Mouse (Mus musculus): ENCODE data around the gene Slc26a10. TPM values are rescaled to one million over a fixed set of nuclear protein-coding genes. Genes with fewer than 3 reads are reported as not detected.
"Not testable (repeated sequence)": the region's sequence is repeated elsewhere in the genome, so short reads cannot be mapped to it uniquely, and the experiment has no call there.

The Slc26a10 gene
- polyA plus RNA-seq, 1 experiment, result 1.1 TPM

DNA sequence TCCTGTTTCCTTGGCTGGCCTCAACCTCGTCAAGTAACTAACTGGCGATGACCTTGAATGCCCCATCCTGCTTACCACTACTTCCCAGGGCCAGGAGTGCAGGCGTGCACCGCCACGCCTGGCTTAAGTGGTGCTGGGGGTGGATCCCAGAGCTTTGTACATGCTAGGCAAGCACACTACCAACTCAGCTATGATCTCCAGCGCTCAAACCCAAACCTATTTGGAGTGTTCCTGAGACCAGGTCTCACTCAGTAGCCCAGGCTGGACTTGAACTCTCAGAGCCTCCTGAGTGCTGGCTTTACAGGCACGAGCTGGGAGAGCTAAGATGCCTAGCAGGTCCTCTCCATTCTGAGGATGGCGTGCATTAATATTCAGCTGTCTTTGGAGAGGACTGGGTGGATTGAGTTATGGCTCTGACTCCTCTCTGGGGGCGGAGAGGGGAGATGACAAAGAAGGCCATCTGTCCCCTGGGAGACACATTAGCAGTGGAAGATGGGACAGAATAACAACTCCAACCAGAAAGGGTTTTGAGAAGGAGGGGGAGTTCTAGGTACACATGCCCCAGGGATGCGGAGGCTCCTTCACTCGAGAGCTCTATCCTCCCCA lies 17.2 kb upstream of the Slc26a10 start:
- no peak for DNase-seq (ENCODE audit: low read depth)
- TF ChIP-seq CTCF (IDR thresholded peaks at IDR 0.05; ENCODE audit: borderline replicate concordance, extremely low read depth, insufficient read depth, insufficient read length), result no peak
- no peak for TF ChIP-seq POLR2A (IDR thresholded peaks at IDR 0.05; ENCODE audit: borderline replicate concordance, extremely low read depth, insufficient read depth, insufficient read length, poor library complexity, severe bottlenecking)

DNA sequence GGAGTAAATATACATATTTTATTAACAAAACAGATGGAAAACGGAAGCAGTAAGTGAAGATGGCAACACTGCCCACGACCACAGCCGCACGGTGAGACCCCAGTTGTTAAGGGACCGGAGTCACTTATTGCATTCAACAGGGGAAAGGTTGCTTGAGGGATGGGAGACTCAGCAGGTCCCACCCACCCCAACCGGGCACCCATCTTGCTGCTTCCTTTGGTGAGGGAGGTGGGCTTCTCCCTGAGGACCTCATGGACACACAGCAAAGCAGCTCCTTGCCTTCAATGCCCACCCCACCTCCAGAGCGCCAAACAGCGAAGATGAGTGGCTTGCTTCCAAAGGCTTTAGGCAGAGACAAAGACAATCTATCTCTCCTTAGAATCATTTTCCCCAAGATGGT lies 16.7 kb upstream of the Slc26a10 start:
- no peak for DNase-seq (ENCODE audit: low read depth)
- TF ChIP-seq CTCF (IDR thresholded peaks at IDR 0.05; ENCODE audit: borderline replicate concordance, extremely low read depth, insufficient read depth, insufficient read length) (no peak), POLR2A (IDR thresholded peaks at IDR 0.05; ENCODE audit: borderline replicate concordance, extremely low read depth, insufficient read depth, insufficient read length, poor library complexity, severe bottlenecking) (no peak)

DNA sequence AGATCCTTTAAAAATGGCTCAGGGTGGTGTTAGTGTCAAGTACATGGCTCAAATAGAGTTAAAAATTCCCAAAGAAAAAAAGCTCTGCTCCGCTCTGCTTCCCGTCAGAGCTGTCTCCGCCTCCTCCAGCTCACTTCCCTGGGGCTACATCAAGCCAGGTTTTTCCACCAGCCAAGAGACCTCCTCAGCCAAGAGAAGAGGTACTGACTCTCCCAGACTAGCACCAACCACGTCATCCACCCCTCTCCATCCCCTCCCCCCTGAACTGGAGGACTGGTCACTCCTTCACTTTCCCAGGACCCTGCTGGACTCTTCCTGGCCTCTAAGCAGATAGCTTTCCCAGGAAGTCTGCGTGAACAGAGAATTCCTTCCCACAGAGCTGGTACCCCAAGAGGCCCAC lies 15.9 kb upstream of the Slc26a10 start:
- TF ChIP-seq POLR2A (IDR thresholded peaks at IDR 0.05; ENCODE audit: borderline replicate concordance, extremely low read depth, insufficient read depth, insufficient read length, poor library complexity, severe bottlenecking) (no peak), CTCF (IDR thresholded peaks at IDR 0.05; ENCODE audit: borderline replicate concordance, extremely low read depth, insufficient read depth, insufficient read length) (no peak)
- DNase-seq (ENCODE audit: low read depth), result peak; percentile 82

DNA sequence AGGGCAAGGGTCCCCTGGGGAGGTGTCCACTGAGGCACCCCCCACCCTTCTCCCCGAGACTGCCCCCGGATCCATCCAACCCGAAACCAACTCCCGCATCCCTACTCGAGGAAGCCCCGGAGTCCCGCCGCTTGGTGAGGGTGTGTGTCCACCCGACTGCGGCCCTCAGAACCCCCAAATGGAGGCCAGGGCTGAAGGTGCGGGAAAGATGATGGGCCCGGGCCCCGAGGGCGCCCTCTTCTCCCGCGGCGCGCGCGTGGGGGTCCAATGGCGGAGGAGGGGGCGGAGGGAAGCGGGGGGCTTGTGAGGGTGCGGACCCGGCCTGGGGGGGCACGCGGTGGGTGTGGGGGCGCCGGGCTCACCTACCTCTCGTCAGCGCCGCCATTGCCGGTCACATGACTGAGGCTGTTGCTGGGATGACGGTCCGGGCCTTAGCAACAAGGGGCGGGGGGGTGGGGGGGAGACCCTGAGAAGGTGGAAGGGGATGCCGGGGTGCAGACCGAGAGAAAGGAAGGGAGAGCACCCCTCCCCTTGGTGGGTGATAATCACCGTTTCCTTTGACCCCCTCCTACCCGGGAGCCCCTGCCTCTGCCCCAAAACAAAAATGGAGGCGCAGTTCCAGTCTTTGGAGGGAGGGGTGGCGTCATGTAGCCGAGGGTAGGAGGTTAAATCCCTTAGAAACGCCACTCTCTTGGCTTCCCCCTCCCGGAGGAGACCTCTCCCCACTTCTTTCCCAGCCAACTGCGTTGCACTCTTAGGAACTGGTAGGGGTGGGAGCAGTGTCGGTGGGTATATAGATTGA lies 15.1 kb upstream of the Slc26a10 start, which contains the start of gene Dtx3:
TSS of gene Dtx3 (minus strand) at position 401 of the 802 bp plus-strand sequence.
- DNase-seq (ENCODE audit: low read depth), result peak; percentile 74
- TF ChIP-seq CTCF (IDR thresholded peaks at IDR 0.05; ENCODE audit: borderline replicate concordance, extremely low read depth, insufficient read depth, insufficient read length), result no peak
- peak; percentile 10; the same call in 1 of the 2 replicates for TF ChIP-seq POLR2A (IDR thresholded peaks at IDR 0.05; ENCODE audit: borderline replicate concordance, extremely low read depth, insufficient read depth, insufficient read length, poor library complexity, severe bottlenecking)

DNA sequence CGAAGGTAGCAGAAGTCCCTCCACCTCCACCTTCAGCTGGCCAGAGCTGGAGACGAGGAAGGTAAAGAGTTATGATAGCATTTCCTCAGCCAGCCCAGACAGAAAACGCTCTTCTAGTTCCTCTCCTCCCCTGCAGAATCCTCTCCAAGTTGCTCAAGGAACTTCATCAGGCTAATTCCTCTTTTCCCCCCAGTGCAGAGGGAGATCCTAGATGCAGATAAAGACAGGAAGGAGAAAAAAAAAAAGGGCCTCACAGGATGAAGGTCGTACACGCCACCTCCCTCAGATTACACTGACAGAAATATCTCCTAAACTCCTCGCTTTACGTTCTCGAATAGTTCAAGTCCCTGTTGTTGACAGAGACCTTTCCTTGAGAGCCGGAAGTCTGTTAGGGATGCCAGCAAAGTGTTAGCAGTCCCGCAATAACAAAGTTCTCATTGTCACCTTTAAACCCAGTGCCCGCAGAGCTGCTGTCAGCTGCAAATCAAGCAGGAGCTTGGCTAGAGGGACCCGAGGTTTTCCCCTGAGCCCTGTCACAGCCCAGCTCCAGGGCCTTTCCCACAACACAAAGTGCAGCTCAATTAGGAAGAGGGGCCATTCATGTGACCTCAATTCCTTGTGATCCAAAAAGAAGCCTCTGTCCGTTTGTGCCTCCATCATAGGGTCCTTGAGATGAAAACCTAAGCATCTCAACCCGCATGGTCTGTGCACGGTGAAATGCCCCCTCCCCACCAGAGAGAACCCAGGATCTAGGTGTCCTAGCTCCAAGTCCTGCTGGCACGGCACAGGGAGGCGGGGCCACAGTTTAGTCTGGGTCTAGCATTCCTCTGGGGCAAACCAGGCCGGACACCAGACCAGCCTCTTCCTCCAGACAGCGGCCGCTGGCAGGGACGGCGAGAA lies 14.2 kb upstream of the Slc26a10 start:
- no peak for TF ChIP-seq CTCF (IDR thresholded peaks at IDR 0.05; ENCODE audit: borderline replicate concordance, extremely low read depth, insufficient read depth, insufficient read length)
- no peak for TF ChIP-seq POLR2A (IDR thresholded peaks at IDR 0.05; ENCODE audit: borderline replicate concordance, extremely low read depth, insufficient read depth, insufficient read length, poor library complexity, severe bottlenecking)
- peak; percentile 59 for DNase-seq (ENCODE audit: low read depth)

DNA sequence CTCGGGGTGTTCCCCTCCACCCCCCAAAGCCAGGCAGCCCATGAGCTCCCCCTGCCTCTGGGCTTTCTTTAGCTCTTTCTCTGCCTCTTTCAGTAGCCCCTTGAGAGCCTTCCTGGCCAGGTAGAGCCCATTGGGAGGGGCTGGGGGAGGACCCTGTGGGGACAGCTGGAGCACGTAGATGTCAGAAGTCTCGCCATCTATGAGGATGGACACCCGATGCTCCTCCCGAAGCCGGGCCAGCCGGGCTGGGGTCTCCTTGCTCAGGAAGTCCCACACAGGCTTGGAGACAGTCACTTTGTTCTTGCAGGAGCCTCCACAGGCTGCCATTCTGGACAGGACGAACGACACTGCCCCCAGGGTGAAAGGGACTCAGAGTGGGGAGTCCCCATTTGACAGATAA lies 12.6 kb upstream of the Slc26a10 start:
- TF ChIP-seq POLR2A (IDR thresholded peaks at IDR 0.05; ENCODE audit: borderline replicate concordance, extremely low read depth, insufficient read depth, insufficient read length, poor library complexity, severe bottlenecking) (no peak), CTCF (IDR thresholded peaks at IDR 0.05; ENCODE audit: borderline replicate concordance, extremely low read depth, insufficient read depth, insufficient read length) (no peak)

DNA sequence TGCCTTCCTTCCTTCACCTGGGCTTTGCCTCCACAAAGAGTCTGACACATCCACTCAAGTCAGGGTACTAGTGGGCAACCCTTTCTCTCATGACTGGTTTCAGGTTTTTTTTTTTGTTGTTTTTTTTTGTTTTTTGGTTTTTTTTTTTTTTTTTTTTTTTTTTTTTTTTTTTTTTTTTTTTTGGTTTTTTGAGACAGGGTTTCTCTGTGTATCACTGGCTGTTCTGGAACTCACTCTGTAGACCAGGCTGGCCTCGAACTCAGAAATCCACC lies 11.5 kb upstream of the Slc26a10 start:
- DNase-seq (ENCODE audit: low read depth), result not testable (repeated sequence)

More for the DNA sequence above, 12.6 kb upstream of the Slc26a10 start:
- DNase-seq (ENCODE audit: low read depth), result no peak

DNA sequence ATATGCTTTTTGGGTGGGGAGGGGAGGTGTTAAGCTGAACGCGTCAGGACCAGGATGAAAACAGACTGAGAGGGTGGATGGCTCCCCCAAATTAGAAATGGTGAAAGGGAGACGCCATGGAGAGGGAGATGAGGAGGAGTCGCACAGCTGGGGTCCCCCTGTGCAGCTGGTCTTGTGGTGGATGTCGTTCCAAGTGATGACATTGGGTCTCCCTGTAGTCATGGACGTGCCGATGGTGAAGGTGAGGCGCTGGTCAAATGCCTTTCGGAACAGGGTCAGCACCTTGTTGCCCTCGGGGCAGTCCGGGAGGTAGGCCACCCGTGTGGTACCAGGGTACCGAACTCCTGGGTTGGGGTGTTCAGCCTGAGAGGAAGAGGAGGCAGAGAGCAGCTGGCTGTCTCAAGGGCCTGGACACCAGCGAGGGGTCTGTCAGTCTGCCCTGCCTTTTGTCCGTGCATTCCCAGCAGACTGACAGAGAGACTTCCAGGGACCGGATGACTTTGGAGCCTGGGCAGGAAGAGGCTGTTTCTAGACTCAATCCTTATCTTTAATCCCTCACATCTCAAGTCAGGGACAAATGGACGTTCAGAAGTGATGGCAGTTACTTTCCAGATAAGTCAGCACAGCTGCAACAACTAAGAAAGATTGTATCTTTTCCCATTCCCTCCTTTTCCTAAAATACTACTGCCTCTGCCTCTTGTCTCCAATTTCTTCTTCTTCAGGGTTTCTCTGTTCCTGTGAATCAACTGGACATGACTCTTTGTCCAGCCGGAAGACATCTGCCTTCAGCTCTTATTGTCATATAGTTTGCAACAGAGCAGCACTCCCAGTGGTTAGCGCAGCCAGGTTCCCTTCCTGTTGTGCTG lies 11.0 kb upstream of the Slc26a10 start:
- DNase-seq (ENCODE audit: low read depth), result no peak

DNA sequence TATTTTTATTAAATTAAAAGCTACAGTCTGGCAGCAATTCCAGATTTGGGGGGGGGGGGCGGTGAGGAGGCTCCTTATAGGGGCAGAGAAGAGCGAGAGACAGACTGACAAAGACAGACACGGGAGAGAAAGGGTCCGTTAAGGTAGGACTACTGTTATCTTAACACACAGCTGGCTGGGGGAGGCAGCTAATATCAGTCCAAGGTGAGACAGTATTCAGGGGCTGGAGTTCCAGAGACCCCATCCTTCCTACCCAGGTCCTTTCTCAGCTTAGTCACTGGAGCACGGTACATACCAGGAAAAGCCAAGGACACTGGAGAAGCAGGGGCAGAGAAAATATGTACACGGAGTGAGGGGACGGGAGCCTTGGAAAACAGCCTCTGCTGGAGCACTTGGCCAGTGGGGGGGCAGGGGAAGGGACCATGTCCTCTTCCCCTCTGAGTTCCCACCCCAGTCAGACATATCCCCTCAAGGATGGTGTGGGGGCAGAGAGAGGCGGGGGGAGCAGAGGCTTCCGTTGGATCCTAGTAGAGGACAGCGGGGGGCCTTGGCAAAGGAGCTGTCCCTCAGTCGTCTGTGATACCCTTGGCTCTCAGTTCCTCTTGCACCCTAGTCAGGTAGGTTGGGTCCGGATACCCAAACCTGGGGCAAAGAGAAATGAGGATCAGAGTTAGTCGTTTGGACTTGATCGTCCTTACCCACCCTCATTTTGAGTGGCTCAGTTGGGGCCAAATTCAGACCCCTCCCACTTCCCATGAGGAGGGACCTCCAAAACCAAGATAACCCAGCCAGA lies 10.1 kb upstream of the Slc26a10 start:
- no peak for TF ChIP-seq CTCF (IDR thresholded peaks at IDR 0.05; ENCODE audit: borderline replicate concordance, extremely low read depth, insufficient read depth, insufficient read length)
- no peak for TF ChIP-seq POLR2A (IDR thresholded peaks at IDR 0.05; ENCODE audit: borderline replicate concordance, extremely low read depth, insufficient read depth, insufficient read length, poor library complexity, severe bottlenecking)

More for the DNA sequence above, 11.0 kb upstream of the Slc26a10 start:
- no peak for TF ChIP-seq CTCF (IDR thresholded peaks at IDR 0.05; ENCODE audit: borderline replicate concordance, extremely low read depth, insufficient read depth, insufficient read length)
- no peak for TF ChIP-seq POLR2A (IDR thresholded peaks at IDR 0.05; ENCODE audit: borderline replicate concordance, extremely low read depth, insufficient read depth, insufficient read length, poor library complexity, severe bottlenecking)

More for the DNA sequence above, 10.1 kb upstream of the Slc26a10 start:
- DNase-seq (ENCODE audit: low read depth), result no peak
